In genomic region chrX:74245687-74246086, GRCm38 (mm10) we compare ENCODE assay signal across 8 mouse cellular contexts. TPM values are rescaled to one million over a fixed set of nuclear protein-coding genes. Genes with fewer than 3 reads are reported as not detected.
DNase-seq lines count a peak whose midpoint lies in the region; ATAC-seq and TF ChIP-seq lines count a peak whose summit lies in the region.

No protein-coding gene starts in this region.

- TF ChIP-seq CTCF in spleen, adult 2 months (IDR thresholded peaks at IDR 0.05; ENCODE audit: extremely low read depth, insufficient read depth, insufficient read length, insufficient replicate concordance), result no peak

- peak overlapping the region; percentile 80 for H3K9ac ChIP-seq in limb, embryonic 12.5 days (replicated peaks)
- peak overlapping the region; percentile 78 for H3K9ac ChIP-seq in midbrain, embryonic 13.5 days (replicated peaks)

- peak overlapping the region; percentile 63 for H3K4me2 ChIP-seq in limb, embryonic 12.5 days
- peak overlapping the region; percentile 68 for H3K4me2 ChIP-seq in midbrain, embryonic 13.5 days (replicated peaks)

- peaks cover 2% of the 10 kb centered on the region; the same call in 1 of the 2 replicates for H3K9me3 ChIP-seq in embryonic facial prominence, embryonic 10.5 days
- no peaks in the 10 kb centered on the region for H3K9me3 ChIP-seq in limb, embryonic 12.5 days
- no peaks in the 10 kb centered on the region for H3K9me3 ChIP-seq in midbrain, embryonic 13.5 days

- TF ChIP-seq POLR2A in spleen, adult 2 months (IDR thresholded peaks at IDR 0.05; ENCODE audit: low read depth, low read length), result 0 out of 2 replicates have a peak, but pooled peaks have one; percentile 8

- H3K27me3 ChIP-seq in embryonic facial prominence, embryonic 10.5 days (replicated peaks; ENCODE audit: low read depth, poor library complexity, severe bottlenecking), result no peaks in the 10 kb centered on the region
- no peaks in the 10 kb centered on the region for H3K27me3 ChIP-seq in limb, embryonic 12.5 days
- no peaks in the 10 kb centered on the region for H3K27me3 ChIP-seq in midbrain, embryonic 13.5 days
- H3K27me3 ChIP-seq in spleen, adult 2 months (ENCODE audit: control insufficient read depth, insufficient read depth, low read length), result no peaks in the 10 kb centered on the region

- peak overlapping the region; percentile 93 for H3K27ac ChIP-seq in embryonic facial prominence, embryonic 10.5 days (replicated peaks)
- H3K27ac ChIP-seq in limb, embryonic 12.5 days, result peak overlapping the region; percentile 91
- peak overlapping the region; percentile 91 for H3K27ac ChIP-seq in midbrain, embryonic 13.5 days
- peak overlapping the region; percentile 96 for H3K27ac ChIP-seq in spleen, adult 2 months (ENCODE audit: insufficient read depth, low read length)

- 17% methylated on average over 21 of the region's 21 CpGs for whole genome bisulfite sequencing in embryonic facial prominence, embryonic 10.5 days
- WGBS in limb, embryonic 12.5 days, result 25% methylated on average over 21 of the region's 21 CpGs
- WGBS in midbrain, embryonic 13.5 days, result 29% methylated on average over 12 of the region's 21 CpGs
- 32% methylated on average over 21 of the region's 21 CpGs for WGBS in spleen, adult 2 months

- H3K36me3 ChIP-seq in embryonic facial prominence, embryonic 10.5 days (replicated peaks), result peaks cover 34% of the 10 kb centered on the region
- H3K36me3 ChIP-seq in limb, embryonic 12.5 days, result peaks cover 29% of the 10 kb centered on the region
- H3K36me3 ChIP-seq in midbrain, embryonic 13.5 days, result peaks cover 22% of the 10 kb centered on the region
- H3K36me3 ChIP-seq in spleen, adult 2 months (ENCODE audit: control insufficient read depth, insufficient read depth, low read length), result peaks cover 19% of the 10 kb centered on the region

- peaks cover 18% of the 10 kb centered on the region for H3K4me1 ChIP-seq in embryonic facial prominence, embryonic 10.5 days
- peaks cover 11% of the 10 kb centered on the region; the same call in 1 of the 2 replicates for H3K4me1 ChIP-seq in limb, embryonic 12.5 days (replicated peaks)
- H3K4me1 ChIP-seq in midbrain, embryonic 13.5 days (replicated peaks), result peaks cover 21% of the 10 kb centered on the region
- peaks cover 13% of the 10 kb centered on the region for H3K4me1 ChIP-seq in spleen, adult 2 months (ENCODE audit: control insufficient read depth, insufficient read depth, insufficient read length)

- DNase-seq in layer of hippocampus, adult 11-12 months (ENCODE audit: low spot score), result peak; percentile 74
- DNase-seq in layer of hippocampus, adult 9-10 months (ENCODE audit: low spot score), result no peak
- DNase-seq in embryonic facial prominence, embryonic 10.5 days (ENCODE audit: low spot score), result peak; percentile 79
- peak; percentile 99 for DNase-seq in heart, adult 11 months
- DNase-seq in kidney, adult 18-20 months, result peak; percentile 64
- DNase-seq in spleen, adult 2 months (ENCODE audit: low read depth in 1 of 2, low spot score in 2 of 2), result peak in 1 of 2 experiments; percentile 69

- H3K4me3 ChIP-seq in embryonic facial prominence, embryonic 10.5 days, result peak overlapping the region; percentile 70
- peak overlapping the region; percentile 57 for H3K4me3 ChIP-seq in limb, embryonic 12.5 days (replicated peaks)
- peak overlapping the region; percentile 59 for H3K4me3 ChIP-seq in midbrain, embryonic 13.5 days (replicated peaks)
- peak overlapping the region; percentile 78 for H3K4me3 ChIP-seq in spleen, adult 2 months (ENCODE audit: extremely low read depth, insufficient read depth, insufficient read length)

- ATAC-seq in limb, embryonic 12.5 days (ENCODE audit: insufficient number of reproducible peaks, insufficient read depth, low FRiP score, low TSS enrichment, low read depth), result no peak
- peak; percentile 69 for ATAC-seq in midbrain, embryonic 13.5 days

RNA-seq across cellular contexts. Expression of gene Flna, which starts 3.9 kb away (rescaled TPM):
- polyA plus RNA-seq in embryonic facial prominence, embryonic 10.5 days (2016; fragmentation: Nextera tagmentation; extraction: Ambion mirVana), result 315 and 331 TPM in 2 replicates
- polyA plus RNA-seq in limb, embryonic 12.5 days (2016; fragmentation: Nextera tagmentation; extraction: Ambion mirVana), result 311 and 345 TPM in 2 replicates
- polyA plus RNA-seq in midbrain, embryonic 13.5 days (2015; fragmentation: Nextera tagmentation; extraction: Ambion mirVana), result 102 and 109 TPM in 2 replicates
- 499 and 568 TPM in 2 replicates for polyA plus RNA-seq in spleen, adult 2 months (2012; rRNA removed)

RNA-seq across cellular contexts. Expression of gene Emd, which starts 8.8 kb away (rescaled TPM):
- polyA plus RNA-seq in embryonic facial prominence, embryonic 10.5 days (2016; fragmentation: Nextera tagmentation; extraction: Ambion mirVana), result 25.9 and 27.8 TPM in 2 replicates
- 21.3 and 25.4 TPM in 2 replicates for polyA plus RNA-seq in limb, embryonic 12.5 days (2016; fragmentation: Nextera tagmentation; extraction: Ambion mirVana)
- 19.2 and 20.4 TPM in 2 replicates for polyA plus RNA-seq in midbrain, embryonic 13.5 days (2015; fragmentation: Nextera tagmentation; extraction: Ambion mirVana)
- polyA plus RNA-seq in spleen, adult 2 months (2012; rRNA removed), result 41.6 and 54.5 TPM in 2 replicates

RNA-seq across cellular contexts. Expression of gene Rpl10, which starts 24.9 kb away (rescaled TPM):
- polyA plus RNA-seq in embryonic facial prominence, embryonic 10.5 days (2016; fragmentation: Nextera tagmentation; extraction: Ambion mirVana), result 846 and 850 TPM in 2 replicates
- polyA plus RNA-seq in limb, embryonic 12.5 days (2016; fragmentation: Nextera tagmentation; extraction: Ambion mirVana), result 787 and 794 TPM in 2 replicates
- polyA plus RNA-seq in midbrain, embryonic 13.5 days (2015; fragmentation: Nextera tagmentation; extraction: Ambion mirVana), result 542 and 551 TPM in 2 replicates
- 1,039 and 1,194 TPM in 2 replicates for polyA plus RNA-seq in spleen, adult 2 months (2012; rRNA removed)

RNA-seq across cellular contexts. Expression of gene Taz, which starts 36.0 kb away (rescaled TPM):
- 68.8 and 70.4 TPM in 2 replicates for polyA plus RNA-seq in embryonic facial prominence, embryonic 10.5 days (2016; fragmentation: Nextera tagmentation; extraction: Ambion mirVana)
- polyA plus RNA-seq in limb, embryonic 12.5 days (2016; fragmentation: Nextera tagmentation; extraction: Ambion mirVana), result 90.9 and 94.9 TPM in 2 replicates
- polyA plus RNA-seq in midbrain, embryonic 13.5 days (2015; fragmentation: Nextera tagmentation; extraction: Ambion mirVana), result 95.3 and 97.2 TPM in 2 replicates
- 87.5 and 113 TPM in 2 replicates for polyA plus RNA-seq in spleen, adult 2 months (2012; rRNA removed)

RNA-seq across cellular contexts. Expression of gene Dnase1l1, which starts 36.5 kb away (rescaled TPM):
- polyA plus RNA-seq in embryonic facial prominence, embryonic 10.5 days (2016; fragmentation: Nextera tagmentation; extraction: Ambion mirVana), result 4.2 and 4.7 TPM in 2 replicates
- polyA plus RNA-seq in limb, embryonic 12.5 days (2016; fragmentation: Nextera tagmentation; extraction: Ambion mirVana), result 9.9 and 11.6 TPM in 2 replicates
- polyA plus RNA-seq in midbrain, embryonic 13.5 days (2015; fragmentation: Nextera tagmentation; extraction: Ambion mirVana), result 2.8 and 3.0 TPM in 2 replicates
- polyA plus RNA-seq in spleen, adult 2 months (2012; rRNA removed), result 12.0 and 14.0 TPM in 2 replicates
